Mouse (Mus musculus) ES-E14 (cell line): ENCODE measurements around the gene Sprr2e. TPM values are rescaled to one million over a fixed set of nuclear protein-coding genes. Genes with fewer than 3 reads are reported as not detected.

ENCODE experiments used
- DNase-seq: peaks from one replicate; pipeline ENCODE4 v3.0.0-alpha.2; 2013; ENCODE audit warnings: low read depth, low spot score
- H3K27ac ChIP-seq: 2 replicates; pipeline ENCODE4 v1.5.1; 2012; ENCODE audit warnings: low read depth, mild to moderate bottlenecking, low read length, moderate library complexity, mixed read lengths; ENCODE audit not compliant: poor library complexity, insufficient read depth, severe bottlenecking
- H3K36me3 ChIP-seq: 2 replicates; pipeline ENCODE4 v1.6.1; 2012; ENCODE audit warnings: mild to moderate bottlenecking, low read length, moderate library complexity, mixed read lengths; ENCODE audit not compliant: control insufficient read depth, poor library complexity, insufficient read depth, severe bottlenecking
- H3K4me1 ChIP-seq, 2 experiments: fragments of 150-350 bp in 1 of 2; sonication (generic) in 1 of 2; 2 replicates each; pipeline ENCODE4 v1.6.1; 2012; ENCODE audit warnings: low read length in 2 of 2, mild to moderate bottlenecking in 1 of 2, mixed read lengths in 1 of 2; ENCODE audit not compliant: control insufficient read depth in 2 of 2, insufficient read depth in 2 of 2, poor library complexity in 1 of 2
- H3K4me3 ChIP-seq, 2 experiments: fragments of 150-350 bp in 1 of 2; sonication (generic) in 1 of 2; 2 replicates each; pipeline ENCODE4 v1.5.1; 2012; ENCODE audit warnings: low read length in 2 of 2, low read depth in 1 of 2, mild to moderate bottlenecking in 1 of 2, mixed read lengths in 1 of 2; ENCODE audit not compliant: insufficient read depth in 1 of 2, poor library complexity in 1 of 2, severe bottlenecking in 1 of 2
- H3K9ac ChIP-seq: 2 replicates; pipeline ENCODE4 v1.6.1; 2012; ENCODE audit warnings: low read depth, mild to moderate bottlenecking, low read length, mixed read lengths; ENCODE audit not compliant: poor library complexity, insufficient read depth, severe bottlenecking
- H3K9me3 ChIP-seq: fragments of 150-350 bp; sonication (generic); 2 replicates; pipeline ENCODE4 v1.6.1; 2012; ENCODE audit warnings: low read depth, mild to moderate bottlenecking, low read length; ENCODE audit not compliant: control insufficient read depth, insufficient read depth
- CHD2 ChIP-seq: IDR thresholded peaks from 2 replicates; pipeline ENCODE4 v1.6.1; 2014; ENCODE audit warnings: mild to moderate bottlenecking, low read depth, low read length, inconsistent platforms
- HCFC1 ChIP-seq: IDR thresholded peaks from 2 replicates; pipeline ENCODE4 v1.6.1; 2012; ENCODE audit warnings: low read length, inconsistent platforms, borderline replicate concordance; ENCODE audit not compliant: insufficient read depth
- MAFK ChIP-seq: IDR thresholded peaks from 2 replicates; pipeline ENCODE4 v1.6.1; 2014; ENCODE audit warnings: mild to moderate bottlenecking, low read depth, low read length, inconsistent platforms; ENCODE audit not compliant: insufficient read depth
- ZC3H11A ChIP-seq: IDR thresholded peaks from 2 replicates; pipeline ENCODE4 v1.6.1; 2012; ENCODE audit warnings: low read depth, mild to moderate bottlenecking, inconsistent platforms, low read length, borderline replicate concordance
- ZNF384 ChIP-seq: IDR thresholded peaks from 2 replicates; pipeline ENCODE4 v1.6.1; 2012; ENCODE audit warnings: low read depth, low read length, inconsistent platforms
- in situ Hi-C, 2 experiments: fragments of 600-800 bp; cut with MboI; formaldehyde crosslinking; loops; one replicate each; pipeline ENCODE4 v1.15.1; 2025; ENCODE audit warnings: low sequenced_read_pairs in 2 of 2, inconsistent platforms in 1 of 2; ENCODE audit not compliant: unreplicated experiment in 2 of 2
- total RNA-seq: library from RNA; depleted of rRNA; stranded (reverse); fragments of 300-350 nt; gene quantifications from 2 replicates; pipeline ENCODE4 v1.2.3, GENCODE M21; 2012; rRNA removed

Sprr2e gene
- total RNA-seq, 1 experiment, result not detected

- no peak overlapping the region for H3K4me3 ChIP-seq
- H3K9ac ChIP-seq, result no peak overlapping the region
- no peak for DNase-seq
- no peaks in the 10 kb centered on the region for H3K4me1 ChIP-seq
- no peaks in the 10 kb centered on the region for H3K9me3 ChIP-seq
- in situ Hi-C loops, result no loop called here
- TF ChIP-seq MAFK, result no peak
- no peak for TF ChIP-seq CHD2
- TF ChIP-seq ZNF384, result no peak
- TF ChIP-seq ZC3H11A, result no peak
- TF ChIP-seq HCFC1, result no peak
- H3K27ac ChIP-seq, result no peak overlapping the region
- no peaks in the 10 kb centered on the region for H3K36me3 ChIP-seq
Measured at GRCm38 (mm10) chr3:92394301-92394700, 42.4 kb downstream of the Sprr2e start.

Other genes starting within 250 kb of the Sprr2e start
- not detected in 2 replicates for gene Prr9, start 228.2 kb upstream of the Sprr2e start, total RNA-seq
- not detected in 2 replicates for gene Lelp1, start 209.4 kb upstream of the Sprr2e start, total RNA-seq
- not detected in 2 replicates for gene Sprr2a1, start 136.3 kb upstream of the Sprr2e start, total RNA-seq
- gene Sprr2a2, start 136.2 kb upstream of the Sprr2e start, total RNA-seq, result 0.48 and 2.7 TPM in 2 replicates
- not detected in 2 replicates for gene Sprr2a3, start 66.7 kb upstream of the Sprr2e start, total RNA-seq
- not detected in 2 replicates for gene Sprr2b, start 35.5 kb upstream of the Sprr2e start, total RNA-seq
- gene Sprr2d, start 13.0 kb upstream of the Sprr2e start, total RNA-seq, result not detected in 2 replicates
- gene Sprr2f, start 13.0 kb downstream of the Sprr2e start, total RNA-seq, result not detected in 2 replicates
- not detected in 2 replicates for gene Sprr2h, start 33.5 kb downstream of the Sprr2e start, total RNA-seq
- not detected in 2 replicates for gene Sprr2i, start 55.8 kb downstream of the Sprr2e start, total RNA-seq
- not detected in 2 replicates for gene Sprr2j-ps, start 65.9 kb downstream of the Sprr2e start, total RNA-seq
- gene Gm9774, start 77.3 kb downstream of the Sprr2e start, total RNA-seq, result 8.2 and 16.7 TPM in 2 replicates
- gene Sprr2k, start 80.4 kb downstream of the Sprr2e start, total RNA-seq, result 1.7 TPM in 1 of 2 replicates, not detected in the other
- not detected in 2 replicates for gene Sprr1b, start 86.6 kb downstream of the Sprr2e start, total RNA-seq
- not detected in 2 replicates for gene Sprr3, start 106.6 kb downstream of the Sprr2e start, total RNA-seq
- gene Sprr1a, start 133.8 kb downstream of the Sprr2e start, total RNA-seq, result 0.32 TPM in 1 of 2 replicates, not detected in the other
- gene Sprr4, start 148.3 kb downstream of the Sprr2e start, total RNA-seq, result not detected in 2 replicates
- not detected in 2 replicates for gene 2310046K23Rik, start 182.4 kb downstream of the Sprr2e start, total RNA-seq
- gene Ivl, start 221.6 kb downstream of the Sprr2e start, total RNA-seq, result 0.21 and 0.45 TPM in 2 replicates
- gene Smcp, start 236.9 kb downstream of the Sprr2e start, total RNA-seq, result not detected in 2 replicates